Mouse (Mus musculus): ENCODE data around the gene Ebpl.

GRCm38 (mm10) chr14:61310963-61311362 is 49.3 kb downstream of the Ebpl start:
- TF ChIP-seq POLR2A (IDR thresholded peaks at IDR 0.05; ENCODE audit: borderline replicate concordance, insufficient read depth, low read length): no peak
- no peak for TF ChIP-seq CTCF (IDR thresholded peaks at IDR 0.05; ENCODE audit: borderline replicate concordance, insufficient read depth, low read depth, low read length)
